Mouse (Mus musculus): ENCODE results near the gene Acot2. TPM values are rescaled to one million over a fixed set of nuclear protein-coding genes. Genes with fewer than 3 reads are reported as not detected.
"Not testable (repeated sequence)": the region's sequence is repeated elsewhere in the genome, so short reads cannot be mapped to it uniquely, and the experiment has no call there.

The Acot2 gene
- polyA plus RNA-seq, 1 experiment from 2014 or later = 14.9 TPM

DNA sequence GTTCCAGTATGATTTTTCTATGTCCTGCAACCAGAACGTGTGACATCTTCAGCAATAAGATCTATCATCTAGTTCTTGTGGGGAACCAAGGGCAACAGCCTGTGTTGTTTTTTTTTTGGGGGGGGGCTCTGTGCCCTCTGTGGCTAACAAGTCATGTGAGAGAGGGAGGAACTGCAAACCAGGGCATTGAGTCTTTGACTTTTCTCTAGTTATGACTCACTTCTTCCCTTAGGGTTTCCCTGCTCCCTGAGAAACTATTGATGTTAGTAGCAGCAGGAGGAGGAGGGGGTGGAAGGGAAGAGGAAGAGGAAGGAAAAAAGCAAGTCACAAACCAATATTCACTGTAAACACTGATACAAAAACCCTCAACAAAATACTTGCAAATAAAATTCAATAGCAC is 16.2 kb downstream of the Acot2 start:
- 85% methylated on average over 1 of the region's 1 CpGs for WGBS
- peaks cover 6% of the 10 kb centered on the region; the same call in 1 of the 2 replicates for H3K9me3 ChIP-seq
- H3K4me3 ChIP-seq = no peak overlapping the region
- no peaks in the 10 kb centered on the region for H3K36me3 ChIP-seq (replicated peaks)
- peaks cover 4% of the 10 kb centered on the region; the same call in 1 of the 2 replicates for H3K27me3 ChIP-seq (ENCODE audit: poor library complexity, severe bottlenecking)
- H3K4me1 ChIP-seq = peaks cover 7% of the 10 kb centered on the region
- H3K27ac ChIP-seq = no peak overlapping the region
- DNase-seq (ENCODE audit: extremely low spot score, low spot score) = no peak

DNA sequence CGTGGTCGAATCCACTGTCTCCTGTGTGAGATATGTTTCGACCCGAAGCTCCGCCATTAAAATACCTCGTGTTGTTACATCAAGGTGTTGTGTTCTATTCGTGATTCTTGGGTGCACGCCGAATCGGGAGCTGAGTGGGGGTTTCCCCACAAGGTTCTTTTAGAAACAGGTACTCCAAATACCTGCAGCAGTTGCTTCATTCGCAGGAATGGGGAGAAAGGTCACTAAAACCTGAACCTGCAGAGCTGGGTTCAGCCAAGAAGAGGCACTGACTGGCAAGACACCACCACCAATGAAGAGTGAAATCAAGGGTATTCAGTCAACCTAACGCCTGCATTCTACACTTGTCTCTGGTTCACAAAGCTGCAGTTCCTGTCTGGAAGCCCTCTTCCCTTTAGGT is 20.6 kb downstream of the Acot2 start:
- Histone ChIP-seq H3K4me1 (peaks cover 42% of the 10 kb centered on the region), H3K27me3 (ENCODE audit: poor library complexity, severe bottlenecking) (peaks cover 12% of the 10 kb centered on the region; the same call in 1 of the 2 replicates), H3K36me3 (replicated peaks) (no peaks in the 10 kb centered on the region), H3K4me3 (no peak overlapping the region), H3K27ac (peak overlapping the region; percentile 84; the same call in 1 of the 2 replicates), H3K9me3 (no peaks in the 10 kb centered on the region)
- 90% methylated on average over 12 of the region's 12 CpGs for WGBS
- DNase-seq (ENCODE audit: extremely low spot score, low spot score) = no peak

DNA sequence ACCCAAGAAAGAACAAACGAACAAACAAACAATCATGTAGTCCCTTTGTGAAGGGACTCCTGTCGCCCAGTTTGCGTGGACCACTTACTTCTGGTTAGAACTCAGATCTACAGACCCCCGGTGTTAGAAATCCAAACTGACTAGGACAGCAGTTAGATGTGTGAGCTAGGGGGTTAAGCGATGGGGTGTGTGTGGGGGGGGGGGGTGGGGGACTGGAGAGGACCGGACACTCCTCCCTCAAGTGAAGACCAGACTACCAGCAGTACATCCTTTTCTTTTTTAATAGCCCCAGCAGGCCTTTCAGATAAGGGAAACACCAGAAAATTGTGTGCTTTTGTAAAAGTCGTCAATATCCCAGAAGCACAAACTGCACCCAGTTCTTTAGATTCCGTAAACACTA is 21.1 kb downstream of the Acot2 start:
- peaks cover 12% of the 10 kb centered on the region; the same call in 1 of the 2 replicates for H3K27me3 ChIP-seq (ENCODE audit: poor library complexity, severe bottlenecking)
- peaks cover 42% of the 10 kb centered on the region for H3K4me1 ChIP-seq
- 70% methylated on average over 8 of the region's 8 CpGs for WGBS
- no peaks in the 10 kb centered on the region for H3K9me3 ChIP-seq
- DNase-seq (ENCODE audit: extremely low spot score, low spot score) = no peak
- no peaks in the 10 kb centered on the region for H3K36me3 ChIP-seq (replicated peaks)
- H3K4me3 ChIP-seq = peak overlapping the region; percentile 54
- H3K27ac ChIP-seq = peak overlapping the region; percentile 84

DNA sequence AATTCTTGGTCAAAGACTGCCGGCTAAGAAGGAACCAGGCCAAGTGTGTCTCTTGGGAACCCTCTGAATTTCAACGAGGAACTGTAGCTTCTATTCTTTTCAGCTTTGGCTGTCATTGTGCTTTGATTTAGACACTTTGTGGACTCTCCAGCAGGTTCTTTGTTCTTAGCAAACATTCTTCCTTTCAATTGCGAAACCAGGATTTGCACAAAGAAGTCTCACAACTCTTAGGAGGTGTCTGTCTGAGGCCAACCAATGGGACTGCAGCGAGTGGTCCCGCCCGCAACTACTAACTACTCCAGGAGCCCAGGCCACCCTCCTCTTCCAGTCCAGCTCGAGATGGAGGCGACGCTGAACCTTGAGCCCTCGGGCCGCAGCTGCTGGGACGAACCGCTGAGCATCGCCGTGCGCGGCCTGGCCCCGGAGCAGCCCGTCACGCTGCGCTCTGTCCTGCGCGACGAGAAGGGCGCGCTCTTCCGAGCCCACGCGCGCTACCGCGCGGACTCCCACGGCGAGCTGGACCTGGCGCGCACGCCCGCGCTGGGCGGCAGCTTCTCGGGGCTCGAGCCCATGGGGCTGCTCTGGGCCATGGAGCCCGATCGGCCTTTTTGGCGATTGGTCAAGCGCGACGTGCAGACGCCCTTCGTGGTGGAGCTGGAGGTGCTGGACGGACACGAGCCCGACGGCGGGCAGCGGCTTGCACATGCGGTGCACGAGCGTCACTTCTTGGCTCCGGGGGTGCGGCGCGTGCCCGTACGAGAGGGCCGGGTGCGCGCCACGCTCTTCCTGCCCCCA is 21.7 kb downstream of the Acot2 start, which contains the start of gene Acot1:
Gene Acot1 (plus strand): TSS at position 320 of the 795 bp plus-strand sequence.
- Histone ChIP-seq H3K4me1 (peaks cover 42% of the 10 kb centered on the region), H3K27ac (peak within 1 kb of the TSS; percentile 84)

DNA sequence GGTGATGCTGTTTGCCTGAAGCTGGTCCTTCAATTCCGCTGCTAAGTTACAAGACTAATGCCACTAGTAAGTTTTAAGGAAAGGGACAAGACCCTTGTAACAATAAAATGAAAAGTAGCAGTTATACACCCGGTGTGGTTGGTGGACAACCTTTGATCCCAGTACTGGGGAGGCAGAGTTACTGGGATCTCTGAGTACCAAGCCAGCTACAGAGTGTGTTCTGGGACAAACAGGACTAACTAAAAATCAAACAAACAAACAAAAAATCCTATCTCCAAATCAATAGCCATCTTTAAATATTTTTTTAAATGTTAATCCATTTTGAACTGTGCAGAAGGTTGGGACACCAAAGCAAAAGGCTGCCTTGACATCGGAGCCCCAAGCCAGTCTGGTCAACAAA is 22.5 kb downstream of the Acot2 start:
- H3K4me1 ChIP-seq = peaks cover 42% of the 10 kb centered on the region

More for the DNA sequence above, 21.7 kb downstream of the Acot2 start, which contains the start of gene Acot1:
- H3K36me3 ChIP-seq (replicated peaks); H3K9me3 ChIP-seq: not testable (repeated sequence)
- DNase-seq (ENCODE audit: extremely low spot score, low spot score) = peak; percentile 72
- H3K4me3 ChIP-seq = peak within 1 kb of the TSS; percentile 54
- peaks cover 12% of the 10 kb centered on the region; the same call in 1 of the 2 replicates for H3K27me3 ChIP-seq (ENCODE audit: poor library complexity, severe bottlenecking)
- WGBS = 2% methylated on average over 55 of the region's 70 CpGs

DNA sequence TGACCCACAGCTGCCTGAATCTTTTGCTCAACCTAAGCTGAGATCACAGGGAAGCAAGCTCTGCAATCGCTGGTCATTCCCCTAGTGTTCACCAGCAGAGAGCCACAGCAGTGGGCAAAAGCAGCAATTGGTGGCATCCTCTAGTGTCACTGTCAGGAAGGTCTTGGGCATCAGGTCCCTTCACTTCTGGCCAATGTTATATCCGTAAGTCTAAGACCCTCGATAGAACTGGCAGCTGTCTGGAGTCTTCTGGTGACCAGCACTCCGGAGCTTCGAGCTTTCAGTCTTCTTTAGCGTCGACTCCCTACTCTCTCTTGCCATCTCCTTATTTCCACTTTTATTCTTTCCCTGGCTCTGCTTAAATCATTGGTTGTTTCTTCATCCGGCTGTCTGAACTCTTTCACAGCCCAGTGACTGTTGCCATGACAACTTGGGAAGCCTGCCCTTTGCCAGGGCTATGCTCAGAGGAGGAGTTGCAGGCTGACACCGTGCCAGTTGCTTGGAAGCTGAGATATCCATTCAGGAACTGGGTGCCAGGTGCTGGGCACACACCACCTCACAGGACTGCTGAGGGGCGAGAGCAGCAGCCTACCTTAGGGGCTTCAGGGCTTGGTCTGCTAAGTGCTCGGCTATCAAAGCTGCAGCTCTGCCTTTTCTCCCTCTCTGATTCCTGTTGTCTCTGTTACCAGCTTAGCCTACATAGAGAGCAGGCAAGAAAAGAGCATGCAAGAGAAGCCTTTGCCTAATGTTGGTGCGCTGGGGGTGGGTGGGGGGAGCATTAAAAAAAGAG is 23.8 kb downstream of the Acot2 start:
- peak overlapping the region; percentile 29; the same call in 1 of the 2 replicates for H3K4me3 ChIP-seq
- peak overlapping the region; percentile 3; the same call in 1 of the 2 replicates for H3K27ac ChIP-seq
- peaks cover 15% of the 10 kb centered on the region for H3K36me3 ChIP-seq (replicated peaks)
- WGBS = 47% methylated on average over 12 of the region's 12 CpGs
- H3K9me3 ChIP-seq = no peaks in the 10 kb centered on the region
- peak; percentile 45 for DNase-seq (ENCODE audit: extremely low spot score, low spot score)
- H3K27me3 ChIP-seq (ENCODE audit: poor library complexity, severe bottlenecking) = peaks cover 12% of the 10 kb centered on the region; the same call in 1 of the 2 replicates
- H3K4me1 ChIP-seq = peaks cover 49% of the 10 kb centered on the region

More for the DNA sequence above, 22.5 kb downstream of the Acot2 start:
- Histone ChIP-seq H3K36me3 (replicated peaks) (peaks cover 8% of the 10 kb centered on the region), H3K4me3 (peak overlapping the region; percentile 54), H3K9me3 (no peaks in the 10 kb centered on the region), H3K27me3 (ENCODE audit: poor library complexity, severe bottlenecking) (peaks cover 12% of the 10 kb centered on the region; the same call in 1 of the 2 replicates), H3K27ac (0 out of 2 replicates have a peak overlapping the region, but pooled peaks have one; percentile 84)
- DNase-seq (ENCODE audit: extremely low spot score, low spot score) = no peak
- 84% methylated on average over 3 of the region's 3 CpGs for WGBS

DNA sequence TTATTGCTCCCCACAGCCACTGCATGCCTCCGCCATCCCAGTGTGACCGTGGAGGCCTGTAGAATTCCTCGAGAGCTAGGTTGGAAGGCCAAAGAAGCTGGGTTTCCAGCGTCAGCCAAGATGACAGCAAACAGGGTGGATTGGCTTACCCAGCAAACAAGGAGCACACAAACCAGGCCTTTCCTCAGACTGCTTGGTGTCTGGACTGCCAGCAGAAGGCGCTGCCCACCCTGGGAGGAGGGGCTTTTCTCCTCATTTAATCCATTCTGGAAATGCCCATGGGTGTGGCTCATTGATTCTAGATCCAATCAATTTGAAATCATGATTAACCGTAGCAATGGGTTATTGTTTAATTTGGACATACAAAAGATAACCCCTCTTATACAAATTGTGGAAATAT is 25.5 kb downstream of the Acot2 start:
- no peak for DNase-seq (ENCODE audit: extremely low spot score, low spot score)
- Histone ChIP-seq H3K4me1 (peaks cover 49% of the 10 kb centered on the region), H3K9me3 (no peaks in the 10 kb centered on the region), H3K27ac (no peak overlapping the region), H3K4me3 (no peak overlapping the region), H3K36me3 (replicated peaks) (peaks cover 23% of the 10 kb centered on the region), H3K27me3 (ENCODE audit: poor library complexity, severe bottlenecking) (peaks cover 12% of the 10 kb centered on the region; the same call in 1 of the 2 replicates)
- WGBS = 81% methylated on average over 6 of the region's 6 CpGs

DNA sequence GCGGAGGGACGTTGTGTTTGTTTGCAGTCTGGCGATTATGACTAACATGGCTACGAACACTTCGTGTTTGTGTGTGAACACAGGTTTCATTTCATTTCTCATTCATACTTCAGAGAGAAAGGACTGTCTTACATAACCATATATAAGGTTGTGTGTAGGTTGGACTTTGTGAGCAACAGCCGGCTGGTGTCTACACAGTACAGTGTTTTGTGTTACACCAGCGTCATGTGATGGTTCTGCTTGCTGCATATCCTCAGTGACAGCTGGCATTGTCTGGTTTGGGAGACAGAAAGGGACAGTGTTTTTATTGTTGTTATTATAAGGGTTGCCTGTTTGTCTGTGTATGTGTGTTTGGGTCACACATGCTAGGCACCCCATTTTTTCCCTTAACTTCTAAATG is 26.0 kb downstream of the Acot2 start:
- no peak for DNase-seq (ENCODE audit: extremely low spot score, low spot score)
- H3K4me3 ChIP-seq = no peak overlapping the region
- 95% methylated on average over 7 of the region's 7 CpGs for WGBS
- no peak overlapping the region for H3K27ac ChIP-seq
- H3K27me3 ChIP-seq (ENCODE audit: poor library complexity, severe bottlenecking) = peaks cover 9% of the 10 kb centered on the region; the same call in 1 of the 2 replicates
- no peaks in the 10 kb centered on the region for H3K9me3 ChIP-seq
- H3K36me3 ChIP-seq (replicated peaks) = peaks cover 23% of the 10 kb centered on the region
- H3K4me1 ChIP-seq = peaks cover 44% of the 10 kb centered on the region

DNA sequence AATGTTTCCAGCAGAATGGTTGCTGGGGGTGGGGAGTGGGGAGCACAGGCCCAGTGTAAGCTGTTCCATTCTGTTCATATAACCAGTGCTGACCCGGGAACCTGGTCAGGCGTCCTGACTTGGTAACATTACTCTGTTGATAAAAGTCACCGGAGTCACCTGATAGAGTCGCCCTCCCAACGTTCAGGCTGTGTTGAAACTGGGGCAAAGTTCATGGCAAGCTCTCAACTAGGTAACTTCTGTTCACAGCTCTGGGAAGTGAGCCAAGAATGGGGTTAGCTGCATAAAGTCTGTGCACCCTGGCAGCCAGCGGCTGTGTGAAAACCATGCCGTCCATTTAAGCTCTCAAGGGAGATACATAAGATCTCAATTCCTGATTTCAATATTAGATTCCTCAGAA is 32.9 kb downstream of the Acot2 start:
- not testable (repeated sequence) for H3K4me1 ChIP-seq
- WGBS = 91% methylated on average over 7 of the region's 7 CpGs

DNA sequence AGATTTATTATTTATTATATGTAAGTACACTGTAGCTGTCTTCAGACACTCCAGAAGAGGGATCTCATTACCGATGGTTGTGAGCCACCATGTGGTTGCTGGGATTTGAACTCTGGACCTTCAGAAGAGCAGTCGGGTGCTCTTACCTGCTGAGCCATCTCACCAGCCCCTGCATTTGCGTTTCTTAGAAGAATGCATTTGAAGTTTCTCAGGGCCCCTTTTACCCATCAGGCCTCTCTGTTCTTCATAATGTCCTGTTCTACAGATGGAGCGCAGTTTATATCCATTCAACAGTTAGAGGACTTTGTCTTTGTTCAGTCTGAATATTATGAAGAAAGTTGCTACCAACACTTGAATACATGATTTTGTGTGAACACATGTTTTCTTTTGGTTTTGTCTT is 34.6 kb downstream of the Acot2 start:
- H3K27ac ChIP-seq; H3K4me3 ChIP-seq; H3K27me3 ChIP-seq (ENCODE audit: poor library complexity, severe bottlenecking); DNase-seq (ENCODE audit: extremely low spot score, low spot score); H3K36me3 ChIP-seq (replicated peaks); H3K4me1 ChIP-seq; H3K9me3 ChIP-seq: not testable (repeated sequence)
- WGBS = 95% methylated on average over 4 of the region's 4 CpGs

More for the DNA sequence above, 32.9 kb downstream of the Acot2 start:
- not testable (repeated sequence) for DNase-seq (ENCODE audit: extremely low spot score, low spot score); H3K27ac ChIP-seq; H3K4me3 ChIP-seq; H3K9me3 ChIP-seq; H3K27me3 ChIP-seq (ENCODE audit: poor library complexity, severe bottlenecking)
- H3K36me3 ChIP-seq (replicated peaks) = peaks cover 11% of the 10 kb centered on the region

DNA sequence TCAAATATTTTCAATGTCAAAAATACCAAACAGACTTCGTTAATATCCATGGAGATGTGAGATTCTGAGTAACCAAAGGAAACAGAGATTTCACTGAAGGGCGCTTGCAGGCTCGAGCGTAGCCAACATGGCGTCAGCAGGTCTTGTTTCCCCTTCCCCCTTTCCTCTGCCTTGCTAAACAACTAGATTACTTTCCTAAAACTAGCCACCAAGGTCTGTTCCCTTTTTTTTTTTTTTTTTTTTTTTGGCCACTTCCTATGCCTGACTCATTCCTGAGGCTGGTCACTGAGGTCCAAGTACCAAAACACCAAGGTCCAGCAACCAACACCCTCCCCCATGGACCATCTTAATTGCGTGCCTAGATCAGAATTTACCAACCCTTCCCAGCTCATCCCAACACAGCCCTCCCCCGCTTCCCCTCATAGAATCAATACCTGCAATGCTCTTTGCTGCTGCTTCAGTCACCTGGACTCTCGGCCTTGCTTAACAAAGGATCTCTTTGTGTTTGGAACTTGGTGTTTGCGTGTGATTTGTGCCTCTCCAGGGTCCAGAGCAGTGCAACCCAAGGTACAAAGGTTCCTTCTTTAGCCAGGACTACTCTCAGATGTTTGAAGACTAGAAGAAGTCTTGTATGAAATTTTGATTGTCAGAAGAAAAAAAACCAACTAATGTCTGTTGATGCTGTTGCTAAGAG is 35.5 kb downstream of the Acot2 start:
- H3K36me3 ChIP-seq (replicated peaks) = no peaks in the 10 kb centered on the region
- no peaks in the 10 kb centered on the region for H3K9me3 ChIP-seq
- no peaks in the 10 kb centered on the region for H3K27me3 ChIP-seq (ENCODE audit: poor library complexity, severe bottlenecking)
- H3K4me3 ChIP-seq = no peak overlapping the region
- DNase-seq (ENCODE audit: extremely low spot score, low spot score) = no peak
- H3K4me1 ChIP-seq = no peaks in the 10 kb centered on the region
- H3K27ac ChIP-seq = no peak overlapping the region
- WGBS = 89% methylated on average over 9 of the region's 9 CpGs

DNA sequence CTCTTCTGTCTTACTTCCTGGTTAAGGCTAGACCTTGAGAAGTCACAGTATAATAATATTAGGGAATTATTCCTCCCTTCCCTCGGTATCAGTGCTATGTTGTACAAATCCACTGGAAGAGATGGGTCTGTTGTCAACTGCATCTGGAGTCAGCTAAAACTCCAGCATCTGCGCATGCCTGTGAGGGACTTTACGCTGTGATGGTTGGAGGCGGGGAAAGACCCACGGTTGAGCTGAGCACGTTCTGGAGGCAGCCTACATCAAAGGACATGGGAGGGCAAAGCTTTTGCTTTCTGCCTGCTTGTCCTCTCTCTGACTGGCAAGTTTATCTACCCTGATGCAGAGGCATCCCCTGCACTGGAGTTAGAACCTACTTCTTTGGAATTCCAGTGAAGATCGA is 38.2 kb downstream of the Acot2 start:
- Histone ChIP-seq H3K36me3 (replicated peaks) (no peaks in the 10 kb centered on the region), H3K9me3 (no peaks in the 10 kb centered on the region), H3K27ac (no peak overlapping the region), H3K4me3 (no peak overlapping the region), H3K27me3 (ENCODE audit: poor library complexity, severe bottlenecking) (no peaks in the 10 kb centered on the region), H3K4me1 (no peaks in the 10 kb centered on the region)
- WGBS = 91% methylated on average over 7 of the region's 7 CpGs
- DNase-seq (ENCODE audit: extremely low spot score, low spot score) = no peak
